Mouse (Mus musculus) small intestine, adult 2 months (tissue): ENCODE measurements at regions not wholly inside any gene's neighbourhood (a gene's known extent, or its start where the extent isn't known, plus 50 kb on each side); places are given as distances from the start of the nearest gene placed in this dataset.

Experiments used
- CTCF ChIP-seq: fragments of 200-500 bp; IDR thresholded peaks from 2 replicates; pipeline ENCODE4 v1.5.1; 2012; ENCODE audit warnings: low read depth, mild to moderate bottlenecking, control low read depth, inconsistent platforms, low read length, moderate library complexity, mixed read lengths; ENCODE audit not compliant: insufficient replicate concordance, insufficient read length; ENCODE audit errors: extremely low read depth
- POLR2A ChIP-seq: fragments of 200-500 bp; IDR thresholded peaks from 2 replicates; pipeline ENCODE4 v1.6.1; 2012; ENCODE audit warnings: low read depth, mild to moderate bottlenecking, control low read depth, inconsistent platforms, low read length, moderate library complexity

- TF ChIP-seq CTCF = no peak
- TF ChIP-seq POLR2A = no peak
Measured at GRCm38 (mm10) chr9:30149481-30150468, 186.8 kb upstream of the Ntm start.
